Mouse (Mus musculus) lung, adult 2 months (tissue): ENCODE measurements around the gene Rbbp5.

ENCODE experiments used
- CTCF ChIP-seq: fragments of 200-500 bp; IDR thresholded peaks from 2 replicates; pipeline ENCODE4 v1.5.1; 2011; ENCODE audit warnings: mild to moderate bottlenecking, low read length, control low read depth; ENCODE audit not compliant: insufficient read depth
- POLR2A ChIP-seq: fragments of 200-500 bp; IDR thresholded peaks from 2 replicates; pipeline ENCODE4 v1.6.1; 2011; ENCODE audit warnings: low read depth, mild to moderate bottlenecking, control low read depth, low read length, borderline replicate concordance; ENCODE audit errors: extremely low read depth

- no peak for TF ChIP-seq CTCF
- no peak for TF ChIP-seq POLR2A
Observed at GRCm38 (mm10) chr1:132519734-132520133, 42.6 kb downstream of the Rbbp5 start.
